Mouse (Mus musculus) heart, postnatal 14 days (tissue): ENCODE data around the gene Rpn1. TPM values are rescaled to one million over a fixed set of nuclear protein-coding genes. Genes with fewer than 3 reads are reported as not detected.

Experiments used
- DNase-seq, 2 experiments: peaks; one replicate each; pipeline ENCODE4 v3.0.0; 2021 to 2022
- intact Hi-C: fragments of 180-260 bp; cut with DNase I; formaldehyde crosslinking; loops from one replicate; pipeline ENCODE4 v1.15.1; 2025
- total RNA-seq, 2 experiments: library from RNA; stranded (reverse); gene quantifications; 2 replicates each; pipeline ENCODE4 v1.2.3; 2021

Gene Rpn1
- total RNA-seq, 2 experiments from 2014 or later = 99.5 to 107 TPM

DNA sequence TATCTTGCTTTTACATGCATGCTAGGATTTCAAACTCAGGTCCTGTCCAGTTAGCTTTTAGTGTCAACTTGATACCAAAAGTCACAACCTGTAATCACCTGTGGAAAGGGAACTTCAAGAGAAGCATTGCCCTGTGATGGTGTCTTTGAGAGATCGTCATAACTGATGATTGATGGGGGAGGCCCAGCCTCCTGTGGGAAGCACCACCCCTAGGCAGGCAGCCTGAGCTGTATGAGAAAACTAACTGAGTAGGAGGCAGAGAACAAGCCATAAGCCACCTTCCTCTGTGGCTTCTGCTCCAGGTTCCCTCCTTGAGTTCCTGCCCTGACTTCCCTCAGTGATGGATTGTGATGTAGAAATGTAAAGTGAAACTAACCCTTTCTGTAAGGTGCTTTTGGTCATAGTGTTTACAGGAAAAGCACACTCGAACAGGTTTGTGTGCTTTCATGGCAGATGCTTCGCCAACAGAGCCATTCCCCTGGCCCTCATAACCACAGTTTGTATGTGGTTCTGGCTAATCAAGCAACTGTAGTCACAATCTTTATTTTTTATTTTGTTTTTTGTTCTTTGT, 20.1 kb upstream of the Rpn1 start:
- no peak for DNase-seq
- intact Hi-C loops = no loop called here

DNA sequence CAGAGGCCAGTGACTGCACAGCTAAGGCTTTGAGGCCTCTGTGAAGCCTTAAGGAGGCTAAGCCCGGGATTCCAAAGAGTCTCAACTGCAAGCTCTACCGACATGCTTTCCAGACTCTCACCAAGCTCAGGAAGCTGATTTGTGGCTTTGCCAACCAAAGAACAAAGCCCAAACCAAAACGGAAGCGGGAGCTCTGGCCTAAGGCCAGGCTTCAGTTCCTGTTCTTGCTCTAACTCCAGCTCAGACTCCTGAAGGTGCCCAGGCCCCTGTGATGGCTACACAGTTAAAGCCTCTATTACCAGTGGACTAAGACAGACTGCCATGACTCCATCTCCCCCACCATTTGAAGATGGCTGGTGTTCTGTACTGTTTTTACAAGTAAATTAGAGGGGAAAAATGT, 19.2 kb upstream of the Rpn1 start:
- intact Hi-C loops = no loop called here
- DNase-seq = peak; percentile 64 to 68

DNA sequence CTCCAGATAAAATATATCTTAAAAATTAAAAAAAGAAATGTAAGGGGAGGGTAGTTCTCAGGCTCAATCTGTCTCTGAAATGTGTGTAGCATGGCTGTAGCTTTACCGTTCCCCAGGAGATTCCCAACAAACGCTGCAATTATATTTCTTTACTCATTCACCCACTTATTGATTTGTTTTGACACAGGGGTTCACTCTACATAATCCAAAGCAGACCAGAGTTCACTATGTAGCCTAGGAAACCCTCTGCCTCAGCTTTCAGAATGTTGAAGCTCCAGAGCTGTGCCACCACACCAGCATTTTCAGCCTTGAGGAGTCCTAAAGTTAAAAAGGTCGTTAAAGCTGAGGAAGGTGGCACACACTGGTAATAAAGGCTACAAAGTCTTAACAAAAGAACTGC, 18.3 kb upstream of the Rpn1 start:
- DNase-seq = no peak
- intact Hi-C loops = no loop called here

DNA sequence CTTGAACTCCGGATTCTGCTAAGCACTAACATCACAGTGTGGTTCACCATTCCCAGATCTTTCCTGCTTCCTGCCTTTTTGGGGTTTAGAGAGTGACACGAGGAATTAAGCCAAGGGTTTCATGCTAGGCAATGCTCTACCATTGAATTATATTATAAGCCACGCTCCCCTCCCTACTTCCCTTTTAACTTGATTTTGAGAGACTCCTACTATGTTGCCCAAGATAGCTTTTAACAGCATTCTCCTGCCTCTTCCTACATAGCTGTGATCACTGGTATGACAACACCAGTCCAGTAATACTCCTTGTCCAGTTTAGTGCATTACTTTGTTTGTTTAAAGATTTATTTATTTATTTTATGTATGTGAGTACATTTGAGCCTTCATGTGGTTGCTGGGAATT, 16.6 kb upstream of the Rpn1 start:
- intact Hi-C loops = no loop called here
- DNase-seq = no peak

DNA sequence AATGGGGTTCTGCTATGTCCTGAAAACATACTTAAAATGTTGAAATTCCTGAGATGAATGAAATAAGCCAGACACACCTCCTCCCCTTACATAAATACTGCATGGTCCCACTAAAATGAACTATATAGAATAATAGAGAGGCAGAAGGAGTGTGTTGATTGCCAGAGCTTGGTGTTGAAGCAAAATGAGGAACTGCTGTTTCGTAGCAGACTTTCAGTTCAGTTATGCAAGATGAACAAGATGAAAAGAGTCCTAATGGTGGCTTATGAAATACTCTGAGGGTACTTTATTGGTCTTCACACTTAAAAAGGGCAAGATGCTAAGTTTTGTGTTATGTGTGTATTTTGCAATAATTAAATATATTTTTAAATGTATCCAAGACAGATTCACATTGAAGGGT, 15.5 kb upstream of the Rpn1 start:
- no peak for DNase-seq
- intact Hi-C loops = no loop called here

DNA sequence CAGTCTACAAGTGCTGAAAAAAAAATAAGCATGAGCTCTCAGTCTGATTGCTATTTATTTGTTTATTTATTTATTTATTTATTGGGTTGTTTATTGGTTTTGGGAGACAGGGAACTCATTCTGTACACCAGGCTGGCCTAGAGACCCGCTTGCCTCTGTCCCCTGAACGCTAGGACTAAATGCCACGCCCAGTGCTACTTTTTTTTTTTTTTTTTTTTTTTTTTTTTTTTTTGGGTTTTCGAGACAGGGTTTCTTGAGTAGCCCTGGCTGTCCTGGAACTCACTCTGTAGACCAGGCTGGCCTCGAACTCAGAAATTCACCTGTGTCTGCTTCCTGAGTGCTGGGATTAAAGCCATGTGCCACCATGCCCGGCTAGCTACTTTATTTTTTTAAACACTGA, 13.8 kb upstream of the Rpn1 start:
- DNase-seq = no peak
- intact Hi-C loops = no loop called here

DNA sequence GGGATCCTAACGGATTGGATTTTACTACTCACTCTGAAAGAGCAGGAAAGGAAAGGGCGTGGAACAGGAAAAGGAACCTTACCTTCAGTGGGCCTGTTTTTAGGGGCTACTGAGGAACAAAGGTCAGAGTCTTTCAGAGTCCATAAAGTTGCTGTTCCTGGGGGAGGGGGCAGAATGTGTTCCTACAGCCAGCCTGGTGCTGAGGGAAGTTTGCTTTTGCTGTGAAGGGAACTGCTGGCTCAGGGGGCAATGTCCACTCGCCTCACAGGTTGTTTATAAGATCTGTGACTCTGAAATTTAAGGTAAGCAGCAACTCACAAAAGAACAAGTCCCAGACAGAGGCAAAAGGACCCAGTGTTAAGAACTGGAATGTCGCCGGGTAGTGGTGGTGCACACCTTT, 13.1 kb upstream of the Rpn1 start:
- intact Hi-C loops = no loop called here
- DNase-seq = no peak

DNA sequence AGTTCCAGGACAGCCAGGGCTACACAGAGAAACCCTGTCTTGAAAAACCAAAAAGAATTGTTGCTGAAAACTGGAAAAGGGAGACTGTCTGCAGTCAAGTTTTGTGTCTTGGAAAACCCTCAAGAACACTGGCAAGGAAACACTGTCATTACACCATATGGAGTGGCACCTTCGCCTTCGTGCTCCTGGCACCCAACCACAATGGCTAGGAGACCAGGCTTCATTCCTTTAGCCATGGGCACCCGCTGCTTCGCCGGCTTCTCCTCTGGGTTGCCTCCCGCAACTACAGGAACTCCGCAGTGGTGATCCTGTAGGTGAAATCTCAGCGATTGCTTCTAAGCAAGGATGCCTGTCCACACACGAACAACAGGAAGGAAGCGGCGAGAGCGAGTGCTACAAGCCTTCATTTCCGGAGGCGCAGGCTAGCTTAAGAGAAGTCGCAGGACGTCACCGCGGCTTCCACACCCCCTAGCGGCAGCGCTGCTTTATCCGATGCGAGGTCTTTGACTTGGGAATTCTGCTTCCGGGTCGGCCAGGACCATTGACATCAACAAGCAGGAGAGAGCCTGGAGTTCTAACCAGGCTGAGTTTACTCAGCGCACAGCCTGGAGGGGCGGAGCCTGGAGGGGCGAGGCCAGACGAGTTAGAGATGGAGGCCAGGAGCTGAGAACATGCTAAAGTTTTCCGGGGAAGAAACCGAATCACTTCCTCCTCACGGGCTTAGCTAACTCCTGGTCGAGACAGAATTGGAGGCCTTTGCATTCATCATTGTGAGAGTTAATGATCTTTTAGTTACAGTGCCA, 9.3 kb upstream of the Rpn1 start:
- peak; percentile 94 to 95 for DNase-seq
- intact Hi-C loops = loop anchor here (2.0 to 5.0 kb wide), 2 partner anchors 64 to 158 kb away; no protein-coding TSS in a partner anchor

DNA sequence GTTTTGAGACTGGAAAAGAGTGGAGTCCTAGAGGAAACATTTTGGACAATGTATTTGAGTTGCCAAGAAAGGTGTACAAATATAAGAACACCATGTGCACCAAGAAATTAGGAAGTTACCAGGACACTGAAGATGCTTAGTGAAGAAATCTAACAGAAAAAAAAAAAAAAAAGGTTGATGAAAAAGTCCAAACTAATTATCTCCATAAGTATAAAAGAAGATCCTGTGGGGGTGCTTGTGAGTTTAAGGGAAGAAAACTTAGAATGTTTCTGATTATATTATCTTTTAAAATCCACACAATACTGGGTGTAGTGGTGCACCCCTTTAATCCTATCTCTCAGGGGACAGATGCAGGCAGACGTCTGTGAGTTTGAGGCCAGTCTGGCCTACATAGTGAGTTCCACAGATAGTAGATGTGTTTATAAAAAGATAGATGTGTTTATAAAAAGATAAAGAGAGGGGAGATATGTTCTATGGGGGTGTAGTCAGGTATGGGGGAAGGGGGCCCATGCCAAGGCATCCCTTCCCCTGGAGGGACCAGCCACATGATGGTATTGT, 8.2 kb upstream of the Rpn1 start:
- intact Hi-C loops = loop anchor here (2.0 to 5.0 kb wide), 2 partner anchors 65 to 159 kb away; no protein-coding TSS in a partner anchor

DNA sequence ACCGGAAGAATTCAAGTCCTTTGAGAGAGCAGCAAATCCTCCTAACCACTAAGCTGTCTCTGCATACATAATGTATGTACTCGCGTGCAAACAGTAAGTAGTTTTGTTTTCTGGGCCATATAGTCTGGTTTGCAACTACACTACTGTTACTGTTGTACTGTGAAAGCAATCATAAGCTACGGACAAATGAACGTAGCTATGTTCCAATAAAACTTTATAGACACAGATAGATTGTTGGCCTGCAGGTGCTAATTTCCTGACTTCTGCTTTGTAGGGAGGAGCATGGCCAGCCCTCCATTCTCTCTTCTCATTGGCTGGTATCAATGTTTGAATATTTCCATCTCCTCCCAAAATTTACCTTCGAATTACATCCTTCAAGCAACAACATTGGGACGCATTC, 1.2 kb upstream of the Rpn1 start:
- DNase-seq = no peak
- intact Hi-C loops = no loop called here

More for the DNA sequence above, 8.2 kb upstream of the Rpn1 start:
- DNase-seq = no peak

DNA sequence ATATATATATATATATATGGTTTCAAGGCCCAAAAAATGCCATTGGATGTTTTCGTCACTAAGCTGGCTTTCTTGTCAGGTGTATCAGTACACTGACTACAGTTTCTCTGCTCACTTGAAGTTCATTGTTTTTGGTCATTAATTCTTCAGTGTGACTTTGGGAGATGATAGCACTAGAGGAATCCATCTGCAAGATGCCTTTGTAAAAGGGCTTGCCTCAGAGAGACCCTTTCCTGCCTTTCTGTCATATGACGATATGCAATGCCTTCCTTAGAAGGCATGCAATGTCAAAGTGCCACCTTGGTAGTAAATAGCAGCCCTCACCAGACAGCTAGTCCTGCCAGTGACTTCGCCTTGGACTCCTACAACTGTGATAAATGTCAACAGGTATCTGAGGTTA, 610 bp upstream of the Rpn1 start:
- no peak for DNase-seq
- intact Hi-C loops = no loop called here

DNA sequence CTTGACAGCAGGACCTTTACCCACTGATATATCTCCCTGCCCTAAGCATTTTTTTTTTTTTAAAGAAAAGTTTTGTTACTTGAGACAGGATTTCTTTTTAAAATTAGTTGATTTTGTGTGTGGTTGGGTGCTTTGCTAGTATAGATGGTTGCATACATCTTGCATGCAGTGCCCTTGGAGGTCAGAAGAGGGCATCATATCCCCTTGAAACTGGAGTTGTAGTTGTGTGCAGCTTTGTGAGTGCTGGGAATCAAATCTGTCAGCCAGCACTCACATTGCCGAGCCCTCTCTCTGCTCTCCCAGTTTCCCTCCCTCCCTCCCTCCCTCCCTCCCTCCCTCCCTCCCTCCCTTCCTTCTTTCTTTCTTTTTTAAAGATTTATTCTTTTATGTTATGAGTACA, 4.7 kb downstream of the Rpn1 start:
- DNase-seq = no peak
- intact Hi-C loops = no loop called here

DNA sequence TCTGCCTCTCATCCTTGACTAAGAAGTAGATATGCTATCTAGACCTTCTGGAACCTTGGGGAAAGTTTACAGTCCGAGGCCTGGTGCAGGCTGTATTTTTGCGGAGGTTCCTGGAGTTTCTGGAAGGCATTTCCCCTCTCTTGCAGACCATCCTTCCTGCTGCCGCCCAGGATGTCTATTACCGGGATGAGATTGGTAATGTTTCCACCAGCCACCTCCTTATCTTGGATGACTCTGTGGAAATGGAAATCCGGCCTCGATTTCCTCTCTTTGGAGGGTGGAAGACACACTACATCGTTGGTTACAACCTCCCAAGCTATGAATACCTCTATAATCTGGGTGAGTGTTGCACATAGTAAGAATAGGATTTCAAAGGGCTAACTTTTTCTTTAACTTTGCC, 11.1 kb downstream of the Rpn1 start:
- intact Hi-C loops = no loop called here
- no peak for DNase-seq

DNA sequence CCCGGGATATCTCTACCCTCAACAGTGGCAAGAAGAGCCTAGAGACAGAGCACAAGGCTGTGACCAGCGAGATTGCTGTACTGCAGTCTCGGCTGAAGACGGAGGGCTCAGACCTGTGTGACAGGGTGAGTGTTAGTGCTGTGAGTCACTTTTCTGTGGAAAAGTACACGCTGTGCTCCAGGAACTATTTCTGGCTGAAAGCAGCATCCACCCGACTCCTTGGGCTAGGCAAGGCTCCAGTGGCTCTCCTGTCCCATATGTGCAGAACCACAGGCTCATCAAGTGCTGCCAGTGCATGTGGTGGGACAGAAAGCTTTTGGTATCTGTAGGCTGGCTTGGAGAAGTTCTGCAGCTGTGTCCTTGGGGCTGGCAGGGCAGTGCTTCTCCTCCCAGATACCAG, 17.8 kb downstream of the Rpn1 start:
- intact Hi-C loops = loop anchor here (5.0 kb wide), 1 partner anchor 195 kb away; no protein-coding TSS in a partner anchor
- DNase-seq = no peak

DNA sequence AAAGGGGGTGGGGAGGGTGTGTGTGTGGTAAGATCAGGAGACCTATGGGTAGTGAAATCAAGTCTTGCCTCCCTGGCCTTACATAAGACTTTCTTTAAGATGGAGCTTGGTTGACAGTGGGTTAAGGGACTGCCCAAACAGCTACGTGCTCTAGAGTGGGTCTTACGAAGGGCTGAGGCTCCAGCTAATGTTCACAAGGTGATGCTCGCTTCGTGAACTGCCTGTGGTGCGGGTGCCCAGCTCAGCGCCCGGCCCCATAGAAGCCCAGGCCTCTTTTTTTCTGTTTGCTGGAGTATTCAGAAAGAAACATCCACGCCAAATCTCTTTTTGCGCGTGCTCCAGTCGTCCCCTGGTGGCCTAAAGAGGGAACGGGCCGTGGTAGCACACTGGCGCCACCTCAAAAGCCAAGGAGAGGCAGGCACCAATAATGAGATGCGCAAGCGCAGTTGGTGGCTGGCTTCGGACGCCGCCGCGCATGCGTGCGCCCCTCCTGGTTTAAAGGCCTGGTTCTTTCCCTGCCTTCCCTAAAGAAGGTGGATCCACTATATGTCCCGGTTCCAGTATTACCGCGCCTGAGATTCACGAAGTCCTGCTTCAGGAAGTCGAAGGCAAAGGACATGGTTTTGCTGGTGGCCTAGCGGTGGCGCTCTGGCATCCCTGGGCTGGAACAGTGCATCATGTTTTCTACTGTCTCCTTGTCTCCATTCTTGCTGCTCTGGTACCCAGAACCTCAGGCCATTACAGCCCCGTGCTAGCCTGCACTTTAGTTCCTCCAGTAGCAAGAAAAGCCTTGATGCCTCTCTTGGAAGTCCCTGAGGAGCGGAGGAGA, 21.7 kb downstream of the Rpn1 start:
- peak; percentile 87 to 91 for DNase-seq
- intact Hi-C loops = no loop called here

DNA sequence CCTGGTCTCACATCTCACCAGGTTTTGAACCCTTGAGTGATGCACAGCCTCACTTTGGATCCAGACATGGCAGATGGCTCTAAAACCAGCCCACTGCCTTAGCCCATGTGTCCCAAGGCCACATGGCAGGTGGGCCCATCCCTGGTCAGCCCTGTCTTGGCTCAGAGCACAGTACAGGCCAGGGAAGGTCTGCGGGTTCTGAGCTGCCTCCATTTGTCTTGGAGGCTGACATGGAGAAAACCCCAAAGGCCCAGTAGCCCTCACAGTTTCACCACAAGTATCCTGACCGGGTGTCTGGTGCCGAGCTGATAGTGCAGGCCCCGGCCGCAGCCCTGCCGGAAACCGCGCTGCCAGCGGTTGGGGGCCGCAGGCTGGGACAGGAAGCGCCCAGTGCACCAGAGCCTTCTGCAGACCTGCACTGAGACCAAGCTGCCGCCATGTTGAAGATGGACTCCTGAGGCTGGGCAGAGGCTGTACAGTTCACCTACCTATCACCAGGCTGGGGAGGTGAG, 22.4 kb downstream of the Rpn1 start:
- intact Hi-C loops = no loop called here

DNA sequence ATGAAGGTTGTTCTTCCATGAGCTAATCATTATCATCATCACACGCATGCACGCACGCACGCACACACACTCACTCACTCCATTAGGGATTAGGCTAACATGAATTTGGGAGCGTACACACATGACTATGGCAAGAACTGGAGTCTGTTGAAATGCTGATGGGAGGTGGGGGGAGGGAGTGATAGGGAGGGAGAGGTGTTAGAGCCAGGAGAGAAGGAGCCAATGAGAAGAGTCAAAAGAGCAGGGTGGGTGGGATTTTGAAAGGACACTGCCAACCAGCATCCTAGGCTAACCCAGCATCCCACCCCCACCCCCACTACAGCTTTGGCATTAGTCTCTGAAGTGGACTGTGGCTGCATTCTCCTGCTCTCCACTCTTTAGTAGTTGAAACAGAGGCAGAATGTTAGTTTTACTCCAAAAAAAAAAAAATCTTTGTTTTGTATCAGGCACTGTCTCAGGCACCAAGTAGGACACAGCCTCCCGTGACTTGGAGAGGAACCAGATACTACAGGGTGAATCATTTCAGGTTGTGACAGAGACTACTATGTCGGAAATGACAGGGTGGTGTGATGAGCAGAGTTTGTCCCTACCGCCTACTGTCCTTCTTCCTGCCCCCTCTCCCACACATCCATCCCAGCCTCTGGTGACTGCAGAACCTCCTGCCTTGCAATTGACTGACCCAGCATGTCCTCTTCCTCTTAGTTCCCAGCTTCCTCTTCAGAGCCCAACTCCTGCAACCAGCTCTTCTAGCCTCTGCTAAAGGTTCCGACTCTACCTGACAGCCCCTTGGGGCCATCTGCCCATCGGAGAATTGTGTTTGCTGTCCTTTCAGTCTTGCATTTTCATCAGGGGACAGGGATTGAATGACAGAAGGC, 23.6 kb downstream of the Rpn1 start:
- DNase-seq = no peak
- intact Hi-C loops = no loop called here

More for the DNA sequence above, 22.4 kb downstream of the Rpn1 start:
- no peak for DNase-seq

DNA sequence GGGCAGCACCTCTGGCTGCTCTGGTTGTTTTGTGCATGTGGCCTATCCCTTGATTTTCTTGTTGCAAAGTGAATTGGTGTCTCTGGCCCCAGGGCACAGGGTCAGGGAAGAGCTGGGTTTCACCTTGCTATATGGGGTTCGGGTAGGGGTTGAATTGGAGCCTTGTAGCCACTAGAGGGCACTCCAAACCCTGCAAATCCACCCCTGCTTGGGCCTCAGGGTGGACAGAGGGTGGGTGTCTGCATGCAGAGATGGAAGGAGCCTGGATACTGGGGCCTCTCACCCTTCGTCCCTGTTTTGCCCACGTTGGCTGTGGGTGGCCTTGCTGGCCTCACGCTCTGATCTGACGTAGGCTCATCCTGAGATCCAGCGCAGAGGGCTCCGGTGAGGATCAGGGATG, 28.9 kb downstream of the Rpn1 start:
- DNase-seq = peak; percentile 62 to 78
- intact Hi-C loops = loop anchor here (1.0 to 10.0 kb wide), 3 partner anchors 209 to 752 kb away; no protein-coding TSS in a partner anchor

DNA sequence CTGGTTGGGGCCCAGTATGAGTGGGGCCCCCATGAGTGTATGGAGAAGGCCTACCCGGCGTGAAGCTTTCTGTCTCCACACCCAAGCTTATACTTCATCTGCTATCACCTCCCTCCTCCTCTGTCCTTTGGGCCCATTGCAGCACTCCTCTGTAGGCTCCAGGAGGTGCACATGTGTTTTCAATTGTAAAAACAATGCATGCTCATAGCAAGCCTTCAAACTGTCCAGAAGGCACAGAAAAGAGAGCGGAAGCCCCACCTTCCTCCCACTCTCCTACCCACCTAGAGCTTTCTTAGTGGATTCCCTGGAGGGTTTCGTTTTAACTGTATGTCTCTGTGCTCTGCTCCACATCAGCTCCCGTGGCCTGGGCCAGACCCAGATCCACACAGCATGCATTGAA, 30.1 kb downstream of the Rpn1 start:
- DNase-seq = no peak
- intact Hi-C loops = loop anchor here (10.0 kb wide), 1 partner anchor 750 kb away; no protein-coding TSS in a partner anchor
